Mouse (Mus musculus) granulocyte monocyte progenitor cell, adult 5-6 weeks (primary cell): ENCODE measurements around the gene R3hcc1l. TPM values are rescaled to one million over a fixed set of nuclear protein-coding genes. Genes with fewer than 3 reads are reported as not detected.

Experiments used
- ATAC-seq: replicated peaks from 2 replicates; pipeline ENCODE4 v1.8.0; 2016; ENCODE audit warnings: mild to moderate bottlenecking, moderate TSS enrichment, inconsistent platforms; ENCODE audit not compliant: poor library complexity, severe bottlenecking
- total RNA-seq, 2 experiments: library from RNA; stranded (forward) in 1 of 2; stranded (reverse) in 1 of 2; fragments of 200-712, 200-1000 nt in 1 of 2; fragments of >200 nt in 1 of 2; fragmentation: Nextera tagmentation in 1 of 2; gene quantifications; 2 replicates each; pipeline ENCODE4 v1.2.3; 2014 to 2017

The R3hcc1l gene
- 10.3 and 28.0 TPM in 2 replicates for total RNA-seq (2014; fragmentation: Nextera tagmentation)
- 26.1 and 34.8 TPM in 2 replicates for total RNA-seq (2017)

- peak; percentile 95 for ATAC-seq
Measured at GRCm38 (mm10) chr19:42518620-42519310, at the start of gene R3hcc1l. Gene R3hcc1l, plus strand, starts transcription at chr19:42518759.

GRCm38 (mm10) chr19:42471571-42471970, 47.0 kb upstream of the R3hcc1l start:
- no peak for ATAC-seq

GRCm38 (mm10) chr19:42472831-42473230, 45.7 kb upstream of the R3hcc1l start:
- no peak for ATAC-seq

GRCm38 (mm10) chr19:42477769-42478168, 40.8 kb upstream of the R3hcc1l start:
- no peak for ATAC-seq

- no peak for ATAC-seq
Measured at GRCm38 (mm10) chr19:42478303-42478702, 40.3 kb upstream of the R3hcc1l start.

- ATAC-seq, result no peak
Measured at GRCm38 (mm10) chr19:42485443-42485842, 33.1 kb upstream of the R3hcc1l start.

- no peak for ATAC-seq
Measured at GRCm38 (mm10) chr19:42487261-42487660, 31.3 kb upstream of the R3hcc1l start.

- no peak for ATAC-seq
Measured at GRCm38 (mm10) chr19:42493257-42493917, 25.2 kb upstream of the R3hcc1l start.

- ATAC-seq, result no peak
Measured at GRCm38 (mm10) chr19:42504156-42504555, 14.4 kb upstream of the R3hcc1l start.

- ATAC-seq, result no peak
Measured at GRCm38 (mm10) chr19:42509625-42510024, 8.9 kb upstream of the R3hcc1l start.

GRCm38 (mm10) chr19:42510276-42511171, 8.0 kb upstream of the R3hcc1l start:
- ATAC-seq, result peak; percentile 96

- no peak for ATAC-seq
Measured at GRCm38 (mm10) chr19:42515656-42516055, 2.9 kb upstream of the R3hcc1l start.

- no peak for ATAC-seq
Measured at GRCm38 (mm10) chr19:42516121-42516520, 2.4 kb upstream of the R3hcc1l start.

GRCm38 (mm10) chr19:42517957-42518619, 471 bp upstream of the R3hcc1l start:
- ATAC-seq, result 0 out of 2 replicates have a peak, but pooled peaks have one; percentile 1

GRCm38 (mm10) chr19:42519760-42520159, 1.2 kb downstream of the R3hcc1l start:
- ATAC-seq, result peak; percentile 18

GRCm38 (mm10) chr19:42524703-42525102, 6.1 kb downstream of the R3hcc1l start:
- ATAC-seq, result no peak

- no peak for ATAC-seq
Measured at GRCm38 (mm10) chr19:42529992-42530437, 11.5 kb downstream of the R3hcc1l start.

GRCm38 (mm10) chr19:42534427-42534826, 15.9 kb downstream of the R3hcc1l start:
- no peak for ATAC-seq

GRCm38 (mm10) chr19:42537600-42537999, 19.0 kb downstream of the R3hcc1l start:
- no peak for ATAC-seq

GRCm38 (mm10) chr19:42538911-42539310, 20.4 kb downstream of the R3hcc1l start:
- no peak for ATAC-seq
